Mouse (Mus musculus) brain, embryonic 14.5 days (tissue): Measurements from ENCODE around the gene Pa2g4.

ENCODE experiments used
- CTCF ChIP-seq: fragments of 200-500 bp; IDR thresholded peaks from 2 replicates; pipeline ENCODE4 v1.5.1; 2012; ENCODE audit warnings: inconsistent platforms, mild to moderate bottlenecking, moderate library complexity, borderline replicate concordance; ENCODE audit not compliant: insufficient read depth, insufficient read length; ENCODE audit errors: extremely low read depth
- POLR2A ChIP-seq: fragments of 200-500 bp; IDR thresholded peaks from 2 replicates; pipeline ENCODE4 v1.6.1; 2012; ENCODE audit warnings: mild to moderate bottlenecking, inconsistent platforms, borderline replicate concordance; ENCODE audit not compliant: poor library complexity, insufficient read depth, insufficient read length, severe bottlenecking; ENCODE audit errors: extremely low read depth

- TF ChIP-seq CTCF (no peak), POLR2A (no peak)
Measured at GRCm38 (mm10) chr10:128587120-128587519, 21.3 kb upstream of the Pa2g4 start.
